Mouse (Mus musculus) right cerebral cortex, postnatal 25 days (tissue): ENCODE measurements around the gene Ndufv3.
A peak's percentile ranks its signal among the peaks of the same experiment; 100 is the strongest.

ENCODE experiments used
- DNase-seq: peaks from one replicate; pipeline ENCODE4 v3.0.0; 2022

The Ndufv3 gene

GRCm38 (mm10) chr17:31519946-31520838, at the start of gene Ndufv3, which contains the start of gene Wdr4:
TSS of gene Ndufv3 (plus strand) at chr17:31520115.
TSS of gene Wdr4 (minus strand) at chr17:31519980.
- DNase-seq: peak; percentile 98

GRCm38 (mm10) chr17:31470766-31471418, 49.0 kb upstream of the Ndufv3 start:
- DNase-seq: no peak

GRCm38 (mm10) chr17:31474388-31474787, 45.5 kb upstream of the Ndufv3 start:
- no peak for DNase-seq

- no peak for DNase-seq
These were observed 41.3 kb upstream of the Ndufv3 start for GRCm38 (mm10) chr17:31478606-31479005.

- DNase-seq: no peak
These were observed 40.6 kb upstream of the Ndufv3 start for GRCm38 (mm10) chr17:31479108-31479844.

- no peak for DNase-seq
These were observed 33.2 kb upstream of the Ndufv3 start for GRCm38 (mm10) chr17:31486616-31487198.

GRCm38 (mm10) chr17:31487433-31488060, 32.4 kb upstream of the Ndufv3 start:
- DNase-seq: no peak

- DNase-seq: no peak
These were observed 28.6 kb upstream of the Ndufv3 start for GRCm38 (mm10) chr17:31491355-31491754.

GRCm38 (mm10) chr17:31492416-31492815, 27.5 kb upstream of the Ndufv3 start:
- peak; percentile 74 for DNase-seq

GRCm38 (mm10) chr17:31494989-31495388, 24.9 kb upstream of the Ndufv3 start:
- no peak for DNase-seq

- DNase-seq: no peak
These were observed 22.2 kb upstream of the Ndufv3 start for GRCm38 (mm10) chr17:31497726-31498125.

- DNase-seq: no peak
These were observed 20.2 kb upstream of the Ndufv3 start for GRCm38 (mm10) chr17:31499725-31500124.

GRCm38 (mm10) chr17:31500416-31500815, 19.5 kb upstream of the Ndufv3 start:
- no peak for DNase-seq

- DNase-seq: no peak
These were observed 19.0 kb upstream of the Ndufv3 start for GRCm38 (mm10) chr17:31500908-31501307.

GRCm38 (mm10) chr17:31502261-31502927, 17.5 kb upstream of the Ndufv3 start:
- DNase-seq: no peak

GRCm38 (mm10) chr17:31503337-31503736, 16.6 kb upstream of the Ndufv3 start:
- no peak for DNase-seq

- DNase-seq: no peak
These were observed 16.0 kb upstream of the Ndufv3 start for GRCm38 (mm10) chr17:31503936-31504335.

- no peak for DNase-seq
These were observed 14.9 kb upstream of the Ndufv3 start for GRCm38 (mm10) chr17:31505013-31505412.

- DNase-seq: no peak
These were observed 13.6 kb upstream of the Ndufv3 start for GRCm38 (mm10) chr17:31506282-31506681.

GRCm38 (mm10) chr17:31510944-31511343, 9.0 kb upstream of the Ndufv3 start:
- DNase-seq: no peak

- peak; percentile 92 for DNase-seq
These were observed 8.0 kb upstream of the Ndufv3 start for GRCm38 (mm10) chr17:31511792-31512495.
